Mouse (Mus musculus): ENCODE results near the gene Map2k7. TPM values are rescaled to one million over a fixed set of nuclear protein-coding genes. Genes with fewer than 3 reads are reported as not detected.
A peak's percentile ranks its signal among the peaks of the same experiment; 100 is the strongest.

The Map2k7 gene
- total and polyA plus RNA-seq, 2 experiments from 2014 or later: 21.0 to 36.8 TPM

- Histone ChIP-seq H3K36me3 (replicated peaks; ENCODE audit: control insufficient read depth, insufficient read depth, low read length) (peaks cover 57% of the 10 kb centered on the region), H3K4me3 (ENCODE audit: low read depth, low read length) (peak overlapping the region; percentile 66), H3K9me3 (replicated peaks; ENCODE audit: control insufficient read depth, low read length) (no peaks in the 10 kb centered on the region), H3K4me2 (ENCODE audit: low read depth, low read length) (peak overlapping the region; percentile 97), H3K9ac (replicated peaks; ENCODE audit: low read depth, low read length) (peak overlapping the region; percentile 62), H3K27me3 (ENCODE audit: control insufficient read depth, insufficient read depth, low read length) (no peaks in the 10 kb centered on the region), H3K4me1 (ENCODE audit: control insufficient read depth, insufficient read depth) (peaks cover 14% of the 10 kb centered on the region), H3K27ac (ENCODE audit: low read depth) (no peak overlapping the region)
- no peak for TF ChIP-seq EP300 (IDR thresholded peaks at IDR 0.05; ENCODE audit: low read depth)
- TF ChIP-seq CTCF (IDR thresholded peaks at IDR 0.05; ENCODE audit: low read depth): peak; percentile 77
- ATAC-seq (ENCODE audit: insufficient read depth, low read depth): peak; percentile 45
- DNase-seq (ENCODE audit: low spot score): peak; percentile 49
- WGBS: 4% methylated on average over 35 of the region's 35 CpGs
These were observed 19.7 kb downstream of the Map2k7 start for GRCm38 (mm10) chr8:4258233-4258632.

- Histone ChIP-seq H3K4me2 (ENCODE audit: low read depth, low read length) (peak overlapping the region; percentile 97), H3K27ac (ENCODE audit: low read depth) (no peak overlapping the region), H3K4me1 (ENCODE audit: control insufficient read depth, insufficient read depth) (peaks cover 11% of the 10 kb centered on the region), H3K9me3 (replicated peaks; ENCODE audit: control insufficient read depth, low read length) (no peaks in the 10 kb centered on the region), H3K36me3 (replicated peaks; ENCODE audit: control insufficient read depth, insufficient read depth, low read length) (peaks cover 61% of the 10 kb centered on the region), H3K27me3 (ENCODE audit: control insufficient read depth, insufficient read depth, low read length) (no peaks in the 10 kb centered on the region), H3K4me3 (ENCODE audit: low read depth, low read length) (peak overlapping the region; percentile 66), H3K9ac (replicated peaks; ENCODE audit: low read depth, low read length) (peak overlapping the region; percentile 62)
- no peak for TF ChIP-seq EP300 (IDR thresholded peaks at IDR 0.05; ENCODE audit: low read depth)
- TF ChIP-seq CTCF (IDR thresholded peaks at IDR 0.05; ENCODE audit: low read depth): no peak
- DNase-seq (ENCODE audit: low spot score): no peak
- WGBS: 1% methylated on average over 32 of the region's 32 CpGs
- peak; percentile 52 for ATAC-seq (ENCODE audit: insufficient read depth, low read depth)
These were observed 20.1 kb downstream of the Map2k7 start for GRCm38 (mm10) chr8:4258678-4259077.

DNA sequence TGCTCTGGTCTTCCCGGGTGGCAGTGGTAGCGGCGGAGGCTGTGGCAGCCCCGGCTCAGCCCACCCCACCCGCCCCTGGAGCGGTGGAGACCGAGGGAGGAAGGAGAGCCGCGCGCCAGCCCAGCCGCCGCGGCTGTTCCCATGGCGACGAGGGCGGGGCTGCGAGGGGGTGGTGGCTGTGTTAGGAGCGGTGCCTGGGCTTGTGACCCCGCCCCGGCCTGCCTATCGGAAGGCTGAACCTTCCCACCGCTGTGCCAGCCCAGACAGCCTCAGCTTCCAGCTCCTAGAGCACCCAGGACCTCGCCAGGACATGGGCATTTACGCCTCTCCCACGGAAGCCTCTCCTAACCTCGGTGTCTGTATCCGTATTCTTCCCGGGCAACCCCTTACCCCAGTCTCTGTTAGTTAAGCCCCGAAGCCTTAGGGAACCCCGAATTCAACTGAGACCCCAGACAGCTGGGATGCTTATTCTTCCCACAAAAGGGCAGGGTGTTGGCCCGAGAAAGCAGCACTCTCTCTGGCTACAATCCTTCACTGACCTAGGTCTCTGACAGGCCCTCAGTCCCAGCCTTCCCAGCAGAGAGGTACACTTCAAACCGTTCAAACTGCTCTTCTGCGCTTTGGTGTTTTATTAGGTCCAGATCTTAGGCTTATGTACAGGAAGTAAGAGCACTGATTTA, 20.7 kb downstream of the Map2k7 start, which contains the start of gene Ctxn1:
Gene Ctxn1 (minus strand): TSS at position 150 of the 680 bp plus-strand sequence.
- peak; percentile 93 for ATAC-seq (ENCODE audit: insufficient read depth, low read depth)
- TF ChIP-seq EP300 (IDR thresholded peaks at IDR 0.05; ENCODE audit: low read depth): no peak
- TF ChIP-seq CTCF (IDR thresholded peaks at IDR 0.05; ENCODE audit: low read depth): no peak
- Histone ChIP-seq H3K36me3 (replicated peaks; ENCODE audit: control insufficient read depth, insufficient read depth, low read length) (peaks cover 67% of the 10 kb centered on the region), H3K27me3 (ENCODE audit: control insufficient read depth, insufficient read depth, low read length) (no peaks in the 10 kb centered on the region), H3K27ac (ENCODE audit: low read depth) (no peak within 1 kb of the TSS), H3K9me3 (replicated peaks; ENCODE audit: control insufficient read depth, low read length) (no peaks in the 10 kb centered on the region), H3K9ac (replicated peaks; ENCODE audit: low read depth, low read length) (peak within 1 kb of the TSS; percentile 62), H3K4me2 (ENCODE audit: low read depth, low read length) (peak within 1 kb of the TSS; percentile 97), H3K4me3 (ENCODE audit: low read depth, low read length) (peak within 1 kb of the TSS; percentile 66), H3K4me1 (ENCODE audit: control insufficient read depth, insufficient read depth) (peaks cover 5% of the 10 kb centered on the region)
- DNase-seq (ENCODE audit: low spot score): peak; percentile 84
- WGBS: 5% methylated on average over 32 of the region's 33 CpGs

DNA sequence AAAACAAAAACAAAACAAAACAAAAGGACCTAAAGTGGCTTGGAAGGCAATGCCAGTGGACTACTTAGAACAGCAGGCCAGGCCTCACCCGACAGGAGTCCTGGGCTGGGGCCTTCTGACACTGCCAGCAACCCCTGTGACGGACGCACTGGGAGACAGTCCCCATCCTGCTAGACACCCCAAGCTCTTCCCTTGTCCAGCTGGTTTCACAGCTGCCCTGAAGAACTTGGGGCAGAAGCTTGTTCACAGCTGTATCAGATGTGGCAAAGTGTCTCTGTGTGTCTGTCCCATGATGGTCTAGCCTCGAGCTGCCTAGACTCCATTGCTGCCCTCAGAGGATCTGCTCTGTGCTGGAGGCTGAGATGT, 21.2 kb downstream of the Map2k7 start:
- 78% methylated on average over 4 of the region's 4 CpGs for WGBS
- no peak for ATAC-seq (ENCODE audit: insufficient read depth, low read depth)
- H3K9me3 ChIP-seq (replicated peaks; ENCODE audit: control insufficient read depth, low read length): no peaks in the 10 kb centered on the region
- peaks cover 5% of the 10 kb centered on the region for H3K4me1 ChIP-seq (ENCODE audit: control insufficient read depth, insufficient read depth)
- H3K4me2 ChIP-seq (ENCODE audit: low read depth, low read length): no peak overlapping the region
- no peak overlapping the region for H3K9ac ChIP-seq (replicated peaks; ENCODE audit: low read depth, low read length)
- no peak for TF ChIP-seq EP300 (IDR thresholded peaks at IDR 0.05; ENCODE audit: low read depth)
- TF ChIP-seq CTCF (IDR thresholded peaks at IDR 0.05; ENCODE audit: low read depth): no peak
- DNase-seq (ENCODE audit: low spot score): no peak
- no peak overlapping the region for H3K27ac ChIP-seq (ENCODE audit: low read depth)
- no peak overlapping the region for H3K4me3 ChIP-seq (ENCODE audit: low read depth, low read length)
- H3K27me3 ChIP-seq (ENCODE audit: control insufficient read depth, insufficient read depth, low read length): no peaks in the 10 kb centered on the region
- H3K36me3 ChIP-seq (replicated peaks; ENCODE audit: control insufficient read depth, insufficient read depth, low read length): peaks cover 67% of the 10 kb centered on the region

- H3K27ac ChIP-seq (ENCODE audit: low read depth): no peak overlapping the region
- H3K36me3 ChIP-seq (replicated peaks; ENCODE audit: control insufficient read depth, insufficient read depth, low read length): peaks cover 87% of the 10 kb centered on the region
- no peaks in the 10 kb centered on the region for H3K27me3 ChIP-seq (ENCODE audit: control insufficient read depth, insufficient read depth, low read length)
- H3K9me3 ChIP-seq (replicated peaks; ENCODE audit: control insufficient read depth, low read length): no peaks in the 10 kb centered on the region
- H3K4me3 ChIP-seq (ENCODE audit: low read depth, low read length): no peak overlapping the region
- TF ChIP-seq EP300 (IDR thresholded peaks at IDR 0.05; ENCODE audit: low read depth) (no peak), CTCF (IDR thresholded peaks at IDR 0.05; ENCODE audit: low read depth) (no peak)
- no peak overlapping the region for H3K9ac ChIP-seq (replicated peaks; ENCODE audit: low read depth, low read length)
- H3K4me1 ChIP-seq (ENCODE audit: control insufficient read depth, insufficient read depth): peaks cover 5% of the 10 kb centered on the region
- no peak for ATAC-seq (ENCODE audit: insufficient read depth, low read depth)
- no peak for DNase-seq (ENCODE audit: low spot score)
- 82% methylated on average over 8 of the region's 8 CpGs for WGBS
- H3K4me2 ChIP-seq (ENCODE audit: low read depth, low read length): no peak overlapping the region
These were observed 24.7 kb downstream of the Map2k7 start for GRCm38 (mm10) chr8:4263105-4263791.
